Mouse (Mus musculus): ENCODE results near the gene Lhfpl5. TPM values are rescaled to one million over a fixed set of nuclear protein-coding genes. Genes with fewer than 3 reads are reported as not detected.

Gene Lhfpl5
- 6.4 and 7.2 TPM in 2 replicates for polyA plus RNA-seq (2015; fragmentation: Nextera tagmentation; extraction: Ambion mirVana)

DNA sequence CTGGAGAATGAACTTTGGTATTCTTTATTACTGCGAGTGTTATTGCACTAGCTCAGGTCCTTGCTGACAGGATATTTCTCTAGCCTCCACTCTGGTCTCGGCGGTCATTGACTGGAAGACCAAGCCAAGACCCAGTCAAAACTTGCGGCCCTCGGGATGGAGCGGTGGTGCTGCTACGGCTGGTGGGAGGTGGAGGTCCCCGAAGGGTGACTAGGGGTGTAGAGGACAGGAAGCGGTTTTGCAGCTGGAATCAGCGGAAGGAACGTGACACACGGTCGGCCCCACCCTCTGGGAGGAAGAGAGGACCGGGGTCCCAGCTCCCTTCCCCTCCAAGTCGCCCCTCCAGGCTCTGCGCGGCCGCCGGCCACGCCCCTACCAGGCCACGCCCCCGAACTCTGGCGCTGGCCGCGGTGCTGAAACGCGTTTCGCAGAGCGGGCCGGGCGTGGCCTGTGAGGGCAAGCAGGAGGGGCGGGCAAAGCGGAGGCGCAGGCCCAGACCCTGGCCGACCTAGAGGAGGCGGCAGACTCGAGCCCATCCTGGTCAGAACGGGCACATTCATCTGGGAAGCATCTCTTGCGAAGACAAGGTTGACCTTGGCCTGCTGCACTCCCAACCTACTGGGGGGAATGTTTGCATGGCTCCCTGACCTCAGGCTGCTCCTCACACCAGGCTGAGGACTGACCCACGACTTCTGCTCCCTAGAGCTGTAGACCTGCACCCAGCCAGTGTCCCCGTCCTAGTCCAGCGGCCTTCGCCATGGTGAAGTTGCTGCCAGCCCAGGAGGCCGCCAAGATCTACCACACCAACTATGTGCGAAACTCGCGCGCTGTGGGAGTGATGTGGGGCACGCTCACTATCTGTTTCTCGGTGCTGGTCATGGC, at the start of gene Lhfpl5:
TSS of gene Lhfpl5 (plus strand) at position 398 of the 882 bp plus-strand sequence.
- Histone ChIP-seq H3K27me3 (peaks cover 25% of the 10 kb centered on the region; the same call in 1 of the 2 replicates), H3K4me2 (peak within 1 kb of the TSS; percentile 71), H3K9ac (peak within 1 kb of the TSS; percentile 68), H3K4me3 (peak within 1 kb of the TSS; percentile 44), H3K9me3 (no peaks in the 10 kb centered on the region), H3K36me3 (no peaks in the 10 kb centered on the region), H3K4me1 (replicated peaks) (peaks cover 17% of the 10 kb centered on the region), H3K27ac (no peak within 1 kb of the TSS)
- ATAC-seq (ENCODE audit: low FRiP score): peak; percentile 81
- 15% methylated on average over 50 of the region's 50 CpGs for WGBS

DNA sequence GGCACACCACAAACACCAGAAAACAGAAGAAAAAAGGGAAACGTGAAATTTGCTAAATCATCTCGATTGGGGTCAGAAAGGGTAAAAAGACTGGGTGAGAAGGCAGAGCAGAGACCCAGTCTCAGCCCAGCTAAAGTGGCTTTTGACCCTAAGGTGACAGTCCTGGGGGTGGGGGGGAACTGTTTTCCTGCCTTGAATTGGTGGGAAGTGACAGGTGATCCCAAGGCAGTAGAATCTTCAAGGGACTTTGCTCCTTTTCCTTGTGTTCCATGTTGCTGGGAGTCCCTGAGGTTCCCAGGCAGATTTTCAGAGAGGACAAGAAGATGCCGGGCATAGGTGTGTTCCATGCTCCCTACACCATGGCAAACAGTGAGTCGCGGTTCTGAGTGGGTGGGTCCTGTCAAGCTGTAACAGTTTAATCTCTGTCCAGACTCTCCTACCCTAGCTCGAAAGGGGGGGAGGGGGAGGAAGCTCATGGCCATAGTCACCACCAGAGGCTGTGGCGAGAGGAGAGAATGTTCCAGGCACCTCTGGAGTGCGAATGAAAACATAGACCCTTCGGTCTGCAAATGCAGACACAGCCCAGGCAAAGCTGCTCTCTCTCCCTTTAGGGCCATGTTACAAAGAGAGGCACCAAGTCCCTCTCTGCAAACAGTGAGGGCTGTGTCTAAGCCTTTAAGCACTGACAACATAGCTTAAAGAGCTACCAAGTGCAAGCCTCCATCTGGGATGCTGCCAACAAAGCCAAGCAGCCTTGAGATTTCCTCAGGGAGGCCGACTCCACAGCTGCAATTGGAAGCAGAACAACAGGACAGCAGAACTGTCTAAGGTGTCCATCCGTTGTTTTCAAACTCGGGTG, 48.0 kb upstream of the Lhfpl5 start:
- Histone ChIP-seq H3K4me2 (peak overlapping the region; percentile 26; the same call in 1 of the 2 replicates), H3K27me3 (peaks cover 44% of the 10 kb centered on the region), H3K9me3 (no peaks in the 10 kb centered on the region), H3K36me3 (no peaks in the 10 kb centered on the region), H3K4me1 (replicated peaks) (peaks cover 21% of the 10 kb centered on the region), H3K9ac (peak overlapping the region; percentile 15; the same call in 1 of the 2 replicates), H3K27ac (no peak overlapping the region), H3K4me3 (no peak overlapping the region)
- 56% methylated on average over 12 of the region's 12 CpGs for WGBS
- no peak for ATAC-seq (ENCODE audit: low FRiP score)

DNA sequence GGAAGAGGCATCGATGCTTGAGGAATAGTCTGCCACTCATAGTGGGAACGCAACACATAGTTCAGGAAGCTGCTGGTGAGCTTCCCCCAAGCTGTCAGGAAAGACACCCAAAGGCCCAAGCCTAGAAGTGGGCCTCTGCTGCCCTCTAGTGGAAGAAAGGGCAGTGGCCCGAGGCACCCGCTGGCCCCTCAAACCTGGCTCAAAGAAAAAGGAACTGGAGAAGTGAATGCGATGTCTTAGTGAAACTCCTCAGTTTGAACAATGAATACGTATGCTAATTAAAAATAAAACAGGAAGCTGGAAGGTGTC, 47.4 kb upstream of the Lhfpl5 start:
- no peak overlapping the region for H3K27ac ChIP-seq
- peak overlapping the region; percentile 26; the same call in 1 of the 2 replicates for H3K4me2 ChIP-seq
- H3K27me3 ChIP-seq: peaks cover 48% of the 10 kb centered on the region
- ATAC-seq (ENCODE audit: low FRiP score): no peak
- no peak overlapping the region for H3K4me3 ChIP-seq
- H3K9me3 ChIP-seq: no peaks in the 10 kb centered on the region
- peak overlapping the region; percentile 15; the same call in 1 of the 2 replicates for H3K9ac ChIP-seq
- H3K4me1 ChIP-seq (replicated peaks): peaks cover 20% of the 10 kb centered on the region
- H3K36me3 ChIP-seq: no peaks in the 10 kb centered on the region
- 8% methylated on average over 6 of the region's 6 CpGs for whole genome bisulfite sequencing

DNA sequence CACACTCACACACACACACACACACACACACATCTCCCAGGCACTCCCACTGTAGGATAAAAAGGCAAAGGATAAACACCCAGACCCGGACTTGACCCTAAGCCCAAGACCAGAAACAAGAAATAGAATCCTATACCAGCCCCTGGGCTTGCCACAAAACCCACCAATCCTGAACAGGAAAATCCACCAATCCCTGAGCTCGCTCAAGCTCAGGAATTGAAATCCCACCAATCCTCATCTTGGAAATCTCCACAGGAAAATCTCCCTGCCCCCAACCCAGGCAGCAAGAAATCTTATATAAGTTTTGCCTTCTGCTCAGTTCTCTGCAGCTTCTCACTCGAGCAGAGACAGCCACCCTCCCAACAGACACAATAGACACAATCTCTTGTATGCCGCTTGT, 46.3 kb upstream of the Lhfpl5 start:
- peaks cover 44% of the 10 kb centered on the region for H3K27me3 ChIP-seq
- H3K9ac ChIP-seq: no peak overlapping the region
- ATAC-seq (ENCODE audit: low FRiP score): no peak
- peaks cover 13% of the 10 kb centered on the region for H3K4me1 ChIP-seq (replicated peaks)
- no peak overlapping the region for H3K4me3 ChIP-seq
- no peak overlapping the region for H3K4me2 ChIP-seq
- no peak overlapping the region for H3K27ac ChIP-seq
- no peaks in the 10 kb centered on the region for H3K36me3 ChIP-seq
- 69% methylated on average over 4 of the region's 4 CpGs for WGBS
- H3K9me3 ChIP-seq: no peaks in the 10 kb centered on the region

DNA sequence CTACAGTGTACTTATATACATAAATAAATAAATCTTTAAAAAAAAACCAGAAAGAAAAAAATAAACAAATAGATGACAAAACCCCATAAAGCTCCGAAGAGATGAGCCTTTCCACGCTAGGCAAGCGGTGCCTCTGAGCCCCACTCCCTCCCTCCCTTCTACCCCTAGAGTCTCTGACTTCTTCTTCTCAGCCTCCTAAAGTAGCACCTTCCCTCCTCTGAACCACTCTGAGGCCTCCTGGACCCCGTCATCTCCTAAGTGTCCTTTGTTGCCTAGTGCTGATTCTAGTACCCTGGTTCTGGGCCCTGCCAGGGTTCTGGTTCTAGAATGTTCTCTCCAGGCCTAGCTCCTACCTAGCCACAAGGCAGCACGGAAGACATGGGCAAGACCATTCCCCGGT, 44.9 kb upstream of the Lhfpl5 start, which contains the start of gene Armc12:
TSS of gene Armc12 (plus strand) at position 301 of the 400 bp plus-strand sequence.
- no peak for ATAC-seq (ENCODE audit: low FRiP score)
- no peak within 1 kb of the TSS for H3K4me3 ChIP-seq
- H3K9me3 ChIP-seq: no peaks in the 10 kb centered on the region
- no peaks in the 10 kb centered on the region for H3K36me3 ChIP-seq
- H3K27me3 ChIP-seq: peaks cover 34% of the 10 kb centered on the region
- H3K4me1 ChIP-seq (replicated peaks): peaks cover 13% of the 10 kb centered on the region
- H3K4me2 ChIP-seq: no peak within 1 kb of the TSS; the same call in 1 of the 2 replicates
- no peak within 1 kb of the TSS for H3K9ac ChIP-seq
- WGBS: 88% methylated on average over 6 of the region's 6 CpGs
- H3K27ac ChIP-seq: no peak within 1 kb of the TSS

DNA sequence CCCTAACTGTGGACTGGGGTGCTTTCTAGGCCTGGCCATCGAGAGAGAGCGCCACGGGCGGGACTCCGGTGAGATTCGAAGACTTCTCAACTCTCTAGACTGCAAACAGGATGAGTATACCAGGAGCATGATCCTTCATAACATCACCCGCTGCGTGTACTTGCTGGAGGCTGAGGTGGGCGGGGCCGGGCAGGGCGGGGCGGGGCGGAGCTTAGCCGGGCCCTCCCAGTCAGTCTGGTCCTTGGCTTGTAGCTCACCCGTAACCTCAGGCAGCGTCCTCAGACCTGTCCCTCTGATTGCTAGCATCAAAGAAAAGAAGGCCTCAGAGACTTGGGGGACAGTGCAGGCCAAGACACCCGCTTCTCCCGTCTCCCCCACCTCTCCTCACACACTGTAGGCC, 43.5 kb upstream of the Lhfpl5 start:
- peaks cover 36% of the 10 kb centered on the region for H3K27me3 ChIP-seq
- no peak overlapping the region for H3K27ac ChIP-seq
- no peak for ATAC-seq (ENCODE audit: low FRiP score)
- H3K36me3 ChIP-seq: no peaks in the 10 kb centered on the region
- WGBS: 19% methylated on average over 18 of the region's 18 CpGs
- peaks cover 13% of the 10 kb centered on the region for H3K4me1 ChIP-seq (replicated peaks)
- H3K4me2 ChIP-seq: peak overlapping the region; percentile 23; the same call in 1 of the 2 replicates
- H3K4me3 ChIP-seq: no peak overlapping the region
- no peak overlapping the region for H3K9ac ChIP-seq
- no peaks in the 10 kb centered on the region for H3K9me3 ChIP-seq

DNA sequence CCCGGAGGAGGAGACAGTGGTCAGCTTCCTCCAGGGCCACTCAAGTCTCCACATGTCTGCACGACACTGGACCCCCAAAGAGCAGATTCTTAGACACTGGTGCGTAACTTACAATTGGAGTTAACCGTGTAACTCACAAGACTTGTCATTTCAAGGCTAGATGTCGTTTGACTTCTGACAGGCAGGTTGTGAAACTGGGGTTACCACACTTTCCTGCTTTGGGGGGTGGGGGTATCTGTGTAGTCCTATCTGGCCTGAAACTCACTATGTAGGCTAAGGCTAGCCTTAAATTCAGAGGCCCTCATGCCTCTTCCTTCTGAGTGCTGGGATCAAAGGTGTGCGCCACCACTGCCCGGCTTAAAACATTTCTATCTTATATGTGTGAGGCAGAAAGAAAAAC, 42.9 kb upstream of the Lhfpl5 start:
- Histone ChIP-seq H3K4me1 (replicated peaks) (peaks cover 10% of the 10 kb centered on the region), H3K4me2 (no peak overlapping the region), H3K27ac (no peak overlapping the region), H3K36me3 (no peaks in the 10 kb centered on the region), H3K4me3 (no peak overlapping the region), H3K9ac (no peak overlapping the region), H3K27me3 (peaks cover 40% of the 10 kb centered on the region), H3K9me3 (0 out of 2 replicates have a peak, but pooled peaks cover under 1% of the 10 kb centered on the region)
- 85% methylated on average over 7 of the region's 7 CpGs for WGBS
- ATAC-seq (ENCODE audit: low FRiP score): no peak

DNA sequence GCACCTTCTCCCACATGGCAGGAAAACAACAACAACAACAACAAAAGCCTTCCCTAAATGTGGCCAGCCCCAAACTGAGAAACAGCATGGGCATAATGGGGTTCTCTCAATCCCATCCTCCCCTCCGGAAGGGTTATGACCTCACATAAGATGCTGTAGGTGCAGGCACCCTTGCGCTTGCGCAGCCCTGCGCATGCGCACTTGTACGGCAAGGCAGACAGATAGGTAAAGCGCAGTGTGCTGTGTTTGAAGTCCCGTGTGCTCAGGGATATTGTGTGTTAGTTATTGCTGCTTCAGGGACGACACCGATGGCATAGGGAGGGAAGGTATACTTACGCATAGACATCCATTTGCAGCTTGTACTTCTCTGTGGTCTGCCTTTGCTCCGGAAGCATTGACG, 42.1 kb upstream of the Lhfpl5 start:
- Histone ChIP-seq H3K4me1 (replicated peaks) (peaks cover 5% of the 10 kb centered on the region), H3K27me3 (peaks cover 41% of the 10 kb centered on the region), H3K36me3 (no peaks in the 10 kb centered on the region), H3K9me3 (0 out of 2 replicates have a peak, but pooled peaks cover 8% of the 10 kb centered on the region), H3K27ac (no peak overlapping the region), H3K9ac (no peak overlapping the region), H3K4me3 (no peak overlapping the region), H3K4me2 (no peak overlapping the region)
- no peak for ATAC-seq (ENCODE audit: low FRiP score)
- WGBS: 89% methylated on average over 13 of the region's 13 CpGs

DNA sequence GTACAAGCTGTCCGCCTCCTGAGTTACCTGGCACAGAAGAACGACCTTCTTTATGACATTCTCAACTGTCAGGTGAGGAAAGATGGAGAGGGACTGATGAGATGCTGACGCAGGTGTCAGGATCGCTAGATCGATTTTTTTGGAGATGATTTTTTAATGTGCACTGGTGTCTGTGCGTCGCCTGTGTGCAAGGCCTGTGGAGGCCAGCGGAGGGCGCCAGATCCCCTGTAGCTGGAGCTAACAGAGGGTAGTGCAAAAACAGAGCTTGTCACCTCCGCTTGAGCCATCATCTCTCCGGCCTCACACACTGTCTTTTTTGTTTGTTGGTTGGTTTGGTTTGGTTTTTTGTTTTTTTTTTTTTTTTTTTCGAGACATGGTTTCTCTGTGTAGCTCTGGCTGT, 37.6 kb upstream of the Lhfpl5 start:
- Histone ChIP-seq H3K4me1 (replicated peaks) (no peaks in the 10 kb centered on the region), H3K27me3 (peaks cover 13% of the 10 kb centered on the region; the same call in 1 of the 2 replicates), H3K27ac (no peak overlapping the region), H3K36me3 (no peaks in the 10 kb centered on the region), H3K4me2 (no peak overlapping the region), H3K9me3 (peaks cover 19% of the 10 kb centered on the region; the same call in 1 of the 2 replicates), H3K4me3 (no peak overlapping the region), H3K9ac (no peak overlapping the region)
- ATAC-seq (ENCODE audit: low FRiP score): no peak
- 54% methylated on average over 12 of the region's 12 CpGs for WGBS

DNA sequence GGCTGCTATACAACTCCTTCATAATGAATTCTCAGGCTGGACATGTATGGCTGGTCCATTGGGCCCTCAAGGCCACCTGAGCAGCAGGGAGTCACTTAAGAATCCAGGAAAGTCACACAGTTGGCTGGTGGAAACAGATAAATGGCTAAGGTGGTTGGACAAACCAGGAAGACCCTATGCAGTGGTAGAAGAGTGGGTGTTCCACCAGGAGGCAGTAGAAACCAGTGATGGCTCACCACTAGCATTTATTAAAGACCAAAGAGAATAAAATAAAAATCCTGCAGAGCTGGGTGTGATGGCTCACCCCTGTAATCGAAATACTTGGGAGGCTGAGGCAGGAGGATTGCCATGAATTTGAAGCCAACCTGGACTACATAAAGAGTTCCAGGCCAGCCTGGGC, 28.5 kb upstream of the Lhfpl5 start:
- Histone ChIP-seq H3K27me3 (no peaks in the 10 kb centered on the region), H3K27ac (no peak overlapping the region), H3K4me1 (replicated peaks) (no peaks in the 10 kb centered on the region), H3K4me2 (no peak overlapping the region), H3K9me3 (no peaks in the 10 kb centered on the region; the same call in 1 of the 2 replicates), H3K9ac (no peak overlapping the region), H3K4me3 (no peak overlapping the region), H3K36me3 (no peaks in the 10 kb centered on the region)
- 92% methylated on average over 1 of the region's 1 CpGs for WGBS
- ATAC-seq (ENCODE audit: low FRiP score): no peak

DNA sequence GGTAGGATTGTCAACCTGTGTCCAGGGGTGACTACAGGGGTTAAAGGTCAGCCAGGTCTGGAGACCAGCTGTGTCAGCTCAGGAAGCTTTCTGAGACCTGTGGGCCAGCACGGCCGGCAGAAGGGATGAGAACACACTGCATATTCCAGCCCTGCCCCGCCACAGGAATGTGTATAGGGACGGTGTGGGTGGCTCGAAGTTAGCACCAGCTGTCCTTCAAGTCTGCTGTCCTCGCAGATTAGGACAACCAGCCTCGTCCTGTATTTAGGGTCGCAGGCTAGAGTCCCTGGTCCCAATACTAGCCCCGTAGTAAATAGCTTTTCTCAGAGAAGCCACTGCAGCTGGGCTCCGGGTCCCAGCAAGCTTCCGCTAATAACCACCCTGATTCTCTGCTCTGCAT, 26.9 kb upstream of the Lhfpl5 start:
- Histone ChIP-seq H3K27ac (no peak overlapping the region), H3K4me1 (replicated peaks) (0 out of 2 replicates have a peak, but pooled peaks cover 3% of the 10 kb centered on the region), H3K4me2 (no peak overlapping the region), H3K36me3 (no peaks in the 10 kb centered on the region), H3K4me3 (no peak overlapping the region), H3K9ac (no peak overlapping the region), H3K9me3 (no peaks in the 10 kb centered on the region; the same call in 1 of the 2 replicates), H3K27me3 (no peaks in the 10 kb centered on the region)
- no peak for ATAC-seq (ENCODE audit: low FRiP score)
- 78% methylated on average over 11 of the region's 11 CpGs for WGBS

DNA sequence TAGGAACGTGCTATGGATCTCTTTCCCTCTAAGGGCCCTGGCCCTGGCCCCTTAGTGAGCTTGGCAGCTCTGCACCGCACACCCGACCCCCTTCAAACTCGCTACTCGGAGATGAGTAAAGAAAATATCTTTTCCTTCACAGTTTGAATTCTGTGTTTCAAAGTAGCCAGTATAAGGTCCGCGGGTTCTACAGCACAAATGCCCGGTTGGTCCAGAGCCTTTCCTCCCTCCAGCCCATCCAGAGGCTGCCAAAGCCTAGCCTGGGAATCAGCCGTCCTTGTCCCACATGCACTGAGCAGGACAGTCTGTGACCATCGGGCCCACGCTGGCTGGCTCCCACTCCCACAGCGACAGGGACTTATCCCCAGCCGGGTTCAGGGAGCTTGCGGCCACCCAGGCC, 26.3 kb upstream of the Lhfpl5 start, which contains the start of gene Clpsl2:
TSS of gene Clpsl2 (plus strand) at position 301 of the 400 bp plus-strand sequence.
- no peak within 1 kb of the TSS for H3K4me2 ChIP-seq
- H3K4me1 ChIP-seq (replicated peaks): 0 out of 2 replicates have a peak, but pooled peaks cover 4% of the 10 kb centered on the region
- no peak within 1 kb of the TSS for H3K27ac ChIP-seq
- no peaks in the 10 kb centered on the region for H3K36me3 ChIP-seq
- no peaks in the 10 kb centered on the region for H3K9me3 ChIP-seq
- H3K4me3 ChIP-seq: no peak within 1 kb of the TSS
- WGBS: 75% methylated on average over 14 of the region's 14 CpGs
- no peak within 1 kb of the TSS for H3K9ac ChIP-seq
- no peaks in the 10 kb centered on the region for H3K27me3 ChIP-seq
- no peak for ATAC-seq (ENCODE audit: low FRiP score)
